Mouse (Mus musculus) midbrain, embryonic 12.5 days (tissue): ENCODE results near the gene Sart1. TPM values are rescaled to one million over a fixed set of nuclear protein-coding genes. Genes with fewer than 3 reads are reported as not detected.
A peak's percentile ranks its signal among the peaks of the same experiment; 100 is the strongest.

ENCODE experiments used
- ATAC-seq: fragments of 200-750 bp; cut with Nextera tagmentation; 2 replicates; pipeline ENCODE4 v1.8.0; 2017; ENCODE audit warnings: low read depth, moderate TSS enrichment, moderate library complexity; ENCODE audit not compliant: low FRiP score
- H3K27ac ChIP-seq: fragments of 300-500 bp; sonication (generic); replicated peaks from 2 replicates; pipeline ENCODE4 v1.5.1; 2016; ENCODE audit warnings: mild to moderate bottlenecking
- H3K27me3 ChIP-seq: fragments of 300-500 bp; sonication (generic); 2 replicates; pipeline ENCODE4 v1.6.1; 2016; ENCODE audit warnings: mild to moderate bottlenecking
- H3K36me3 ChIP-seq: fragments of 300-500 bp; sonication (generic); 2 replicates; pipeline ENCODE4 v1.6.1; 2016
- H3K4me1 ChIP-seq: fragments of 300-500 bp; sonication (generic); 2 replicates; pipeline ENCODE4 v1.6.1; 2016
- H3K4me2 ChIP-seq: fragments of 300-500 bp; sonication (generic); replicated peaks from 2 replicates; pipeline ENCODE4 v1.6.1; 2016; ENCODE audit warnings: mild to moderate bottlenecking, moderate library complexity
- H3K4me3 ChIP-seq: fragments of 300-500 bp; sonication (generic); 2 replicates; pipeline ENCODE4 v1.5.1; 2016; ENCODE audit warnings: mild to moderate bottlenecking
- H3K9ac ChIP-seq: fragments of 300-500 bp; sonication (generic); replicated peaks from 2 replicates; pipeline ENCODE4 v1.6.1; 2016; ENCODE audit warnings: mild to moderate bottlenecking, moderate library complexity
- H3K9me3 ChIP-seq: fragments of 300-500 bp; sonication (generic); 2 replicates; pipeline ENCODE4 v1.6.1; 2016; ENCODE audit warnings: mild to moderate bottlenecking
- WGBS: fragments of 180-500 bp; shearing (Covaris S2); methylation state at CpG from one replicate; pipeline ENCODE4 v1.1.7; 2016; 5-methylcytosine and 5-hydroxymethylcytosine counted together
- polyA plus RNA-seq: library from polyadenylated mRNA; unstranded; fragments of >200 nt; fragmentation: Nextera tagmentation; extraction: Ambion mirVana; gene quantifications from 2 replicates; pipeline ENCODE4 v1.2.1, GENCODE M21; 2016

Gene Sart1
- polyA plus RNA-seq: 115 and 118 TPM in 2 replicates

GRCm38 (mm10) chr19:5388588-5389242, at the start of gene Sart1:
Gene Sart1, minus strand, starts transcription at chr19:5388703.
- peak; percentile 96 for ATAC-seq
- H3K4me3 ChIP-seq: peak within 1 kb of the TSS; percentile 100
- H3K4me2 ChIP-seq: peak within 1 kb of the TSS; percentile 98
- H3K4me1 ChIP-seq: peaks cover 32% of the 10 kb centered on the region
- H3K27me3 ChIP-seq: peaks cover under 1% of the 10 kb centered on the region; the same call in 1 of the 2 replicates
- H3K36me3 ChIP-seq: peaks cover 22% of the 10 kb centered on the region
- 2% methylated on average over 43 of the region's 43 CpGs for WGBS
- peak within 1 kb of the TSS; percentile 95 for H3K9ac ChIP-seq
- no peaks in the 10 kb centered on the region for H3K9me3 ChIP-seq
- H3K27ac ChIP-seq: peak within 1 kb of the TSS; percentile 84

- Histone ChIP-seq H3K9me3 (no peaks in the 10 kb centered on the region), H3K9ac (no peak overlapping the region), H3K36me3 (no peaks in the 10 kb centered on the region), H3K4me3 (no peak overlapping the region), H3K27ac (no peak overlapping the region), H3K4me2 (peak overlapping the region; percentile 49), H3K4me1 (peaks cover 8% of the 10 kb centered on the region), H3K27me3 (peaks cover 8% of the 10 kb centered on the region; the same call in 1 of the 2 replicates)
- no peak for ATAC-seq
- WGBS: 72% methylated on average over 7 of the region's 7 CpGs
These were observed 45.4 kb upstream of the Sart1 start for GRCm38 (mm10) chr19:5433951-5434350.

- H3K9me3 ChIP-seq: no peaks in the 10 kb centered on the region
- peaks cover 8% of the 10 kb centered on the region; the same call in 1 of the 2 replicates for H3K27me3 ChIP-seq
- peaks cover 8% of the 10 kb centered on the region for H3K4me1 ChIP-seq
- H3K4me2 ChIP-seq: peak overlapping the region; percentile 49
- H3K36me3 ChIP-seq: no peaks in the 10 kb centered on the region
- WGBS: 17% methylated on average over 16 of the region's 16 CpGs
- H3K9ac ChIP-seq: peak overlapping the region; percentile 31; the same call in 1 of the 2 replicates
- ATAC-seq: no peak
- no peak overlapping the region for H3K27ac ChIP-seq
- H3K4me3 ChIP-seq: peak overlapping the region; percentile 23
These were observed 44.7 kb upstream of the Sart1 start for GRCm38 (mm10) chr19:5432992-5433852.

GRCm38 (mm10) chr19:5431911-5432464, 43.5 kb upstream of the Sart1 start:
- Histone ChIP-seq H3K4me3 (no peak overlapping the region), H3K4me1 (peaks cover 10% of the 10 kb centered on the region), H3K27ac (no peak overlapping the region), H3K9ac (no peak overlapping the region), H3K9me3 (no peaks in the 10 kb centered on the region), H3K4me2 (no peak overlapping the region), H3K36me3 (peaks cover 4% of the 10 kb centered on the region), H3K27me3 (peaks cover 5% of the 10 kb centered on the region; the same call in 1 of the 2 replicates)
- no peak for ATAC-seq
- WGBS: 70% methylated on average over 4 of the region's 4 CpGs

- peaks cover 25% of the 10 kb centered on the region for H3K4me1 ChIP-seq
These were observed 41.9 kb upstream of the Sart1 start for GRCm38 (mm10) chr19:5430408-5430807.

GRCm38 (mm10) chr19:5429806-5430205, 41.3 kb upstream of the Sart1 start:
- Histone ChIP-seq H3K9ac (no peak overlapping the region), H3K27me3 (peaks cover 5% of the 10 kb centered on the region; the same call in 1 of the 2 replicates), H3K4me2 (no peak overlapping the region), H3K9me3 (no peaks in the 10 kb centered on the region), H3K36me3 (peaks cover 14% of the 10 kb centered on the region), H3K4me1 (peaks cover 25% of the 10 kb centered on the region), H3K4me3 (no peak overlapping the region), H3K27ac (no peak overlapping the region)
- ATAC-seq: no peak
- WGBS: 78% methylated on average over 8 of the region's 8 CpGs

More at GRCm38 (mm10) chr19:5430408-5430807, 41.9 kb upstream of the Sart1 start:
- Histone ChIP-seq H3K9ac (no peak overlapping the region), H3K4me2 (no peak overlapping the region), H3K9me3 (no peaks in the 10 kb centered on the region), H3K4me3 (no peak overlapping the region), H3K27ac (no peak overlapping the region), H3K36me3 (peaks cover 14% of the 10 kb centered on the region), H3K27me3 (peaks cover 5% of the 10 kb centered on the region; the same call in 1 of the 2 replicates)
- 97% methylated on average over 1 of the region's 1 CpGs for WGBS
- ATAC-seq: no peak

- Histone ChIP-seq H3K27ac (no peak overlapping the region), H3K4me1 (peaks cover 25% of the 10 kb centered on the region), H3K4me3 (no peak overlapping the region), H3K36me3 (peaks cover 14% of the 10 kb centered on the region), H3K9ac (no peak overlapping the region), H3K9me3 (no peaks in the 10 kb centered on the region), H3K27me3 (0 out of 2 replicates have a peak, but pooled peaks cover 3% of the 10 kb centered on the region), H3K4me2 (no peak overlapping the region)
- ATAC-seq: no peak
- WGBS: 88% methylated on average over 4 of the region's 4 CpGs
These were observed 40.7 kb upstream of the Sart1 start for GRCm38 (mm10) chr19:5429219-5429618.

- no peak for ATAC-seq
- Histone ChIP-seq H3K36me3 (peaks cover 19% of the 10 kb centered on the region), H3K4me2 (no peak overlapping the region), H3K4me1 (peaks cover 29% of the 10 kb centered on the region), H3K27ac (no peak overlapping the region), H3K9me3 (no peaks in the 10 kb centered on the region), H3K27me3 (no peaks in the 10 kb centered on the region), H3K9ac (no peak overlapping the region), H3K4me3 (no peak overlapping the region)
- 82% methylated on average over 2 of the region's 2 CpGs for WGBS
These were observed 39.6 kb upstream of the Sart1 start for GRCm38 (mm10) chr19:5428083-5428482.

GRCm38 (mm10) chr19:5426640-5427290, 38.3 kb upstream of the Sart1 start:
- Histone ChIP-seq H3K36me3 (peaks cover 29% of the 10 kb centered on the region), H3K4me3 (peak overlapping the region; percentile 12; the same call in 1 of the 2 replicates), H3K9me3 (no peaks in the 10 kb centered on the region), H3K27ac (0 out of 2 replicates have a peak overlapping the region, but pooled peaks have one; percentile 4), H3K27me3 (no peaks in the 10 kb centered on the region), H3K4me2 (peak overlapping the region; percentile 79), H3K9ac (no peak overlapping the region; the same call in 1 of the 2 replicates), H3K4me1 (peaks cover 32% of the 10 kb centered on the region)
- 90% methylated on average over 13 of the region's 13 CpGs for WGBS
- no peak for ATAC-seq

- peak overlapping the region; percentile 95 for H3K9ac ChIP-seq
- H3K4me1 ChIP-seq: peaks cover 32% of the 10 kb centered on the region
- peak overlapping the region; percentile 80; the same call in 1 of the 2 replicates for H3K27ac ChIP-seq
- no peaks in the 10 kb centered on the region for H3K27me3 ChIP-seq
- H3K4me3 ChIP-seq: peak overlapping the region; percentile 80
- peak overlapping the region; percentile 79 for H3K4me2 ChIP-seq
- no peaks in the 10 kb centered on the region for H3K9me3 ChIP-seq
- ATAC-seq: no peak
- H3K36me3 ChIP-seq: peaks cover 35% of the 10 kb centered on the region
- 90% methylated on average over 18 of the region's 18 CpGs for WGBS
These were observed 37.5 kb upstream of the Sart1 start for GRCm38 (mm10) chr19:5425906-5426565.
